Mouse (Mus musculus): Measurements from ENCODE around the gene 0610009B22Rik. TPM values are rescaled to one million over a fixed set of nuclear protein-coding genes. Genes with fewer than 3 reads are reported as not detected.
"Not testable (repeated sequence)": the region's sequence is repeated elsewhere in the genome, so short reads cannot be mapped to it uniquely, and the experiment has no call there.

The 0610009B22Rik gene
- polyA plus RNA-seq, 1 experiment from 2014 or later: 105 TPM

DNA sequence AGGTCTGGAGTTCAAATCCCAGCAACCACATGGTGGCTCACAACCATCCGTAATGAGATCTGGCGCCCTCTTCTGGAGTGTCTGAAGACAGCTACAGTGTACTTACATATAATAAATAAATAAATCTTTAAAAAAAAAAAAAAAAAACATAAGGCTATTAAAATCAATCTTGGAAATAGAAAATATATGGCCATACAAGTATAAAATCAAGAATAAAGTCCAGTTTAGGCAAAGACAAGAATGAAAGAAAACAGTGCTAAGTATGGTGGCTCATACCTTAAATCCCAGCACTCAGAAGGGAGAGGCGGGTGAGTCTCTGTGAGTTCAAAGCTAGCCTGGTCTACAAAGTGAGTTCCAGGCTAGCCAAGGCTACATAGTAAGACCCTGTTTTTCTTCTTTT is 1.9 kb upstream of the 0610009B22Rik start:
- H3K27me3 ChIP-seq (ENCODE audit: control insufficient read depth, insufficient read depth, low read length); ATAC-seq (ENCODE audit: low FRiP score, low TSS enrichment); H3K27ac ChIP-seq (ENCODE audit: low read depth, low read length); H3K36me3 ChIP-seq (ENCODE audit: control insufficient read depth, insufficient read depth, low read length); H3K9me3 ChIP-seq (ENCODE audit: control insufficient read depth, low read length); H3K4me2 ChIP-seq (replicated peaks; ENCODE audit: low read depth, low read length); H3K4me3 ChIP-seq (ENCODE audit: low read length); H3K9ac ChIP-seq (ENCODE audit: low read depth, low read length): not testable (repeated sequence)
- peaks cover 14% of the 10 kb centered on the region; the same call in 1 of the 2 replicates for H3K4me1 ChIP-seq (ENCODE audit: control insufficient read depth, insufficient read depth, low read length)
- 88% methylated on average over 1 of the region's 3 CpGs for WGBS

DNA sequence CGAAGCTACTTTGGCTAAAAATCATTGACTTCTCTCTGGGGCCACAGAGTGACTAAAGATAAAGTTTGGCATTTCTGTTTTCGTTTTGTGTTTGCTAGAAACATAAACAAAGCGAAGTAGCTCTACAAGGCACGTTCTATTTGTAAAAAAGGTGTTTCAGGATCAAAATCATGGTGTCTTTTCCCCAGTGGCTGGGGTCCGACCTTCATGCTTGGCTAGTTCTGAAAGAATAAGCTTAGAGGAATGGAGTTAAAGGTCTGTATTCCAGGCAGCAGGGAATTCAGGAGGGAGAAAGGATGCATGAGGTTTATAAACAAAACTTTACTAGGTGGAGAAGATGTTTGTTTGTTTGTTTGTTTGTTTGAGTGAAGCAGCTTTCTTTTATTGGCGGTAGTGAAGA is 669 bp upstream of the 0610009B22Rik start:
- H3K36me3 ChIP-seq (ENCODE audit: control insufficient read depth, insufficient read depth, low read length): peaks cover 6% of the 10 kb centered on the region; the same call in 1 of the 2 replicates
- peak overlapping the region; percentile 64 for H3K9ac ChIP-seq (ENCODE audit: low read depth, low read length)
- ATAC-seq (ENCODE audit: low FRiP score, low TSS enrichment): no peak
- no peaks in the 10 kb centered on the region for H3K9me3 ChIP-seq (ENCODE audit: control insufficient read depth, low read length)
- H3K4me2 ChIP-seq (replicated peaks; ENCODE audit: low read depth, low read length): peak overlapping the region; percentile 67
- peak overlapping the region; percentile 97 for H3K27ac ChIP-seq (ENCODE audit: low read depth, low read length)
- H3K4me1 ChIP-seq (ENCODE audit: control insufficient read depth, insufficient read depth, low read length): peaks cover 14% of the 10 kb centered on the region; the same call in 1 of the 2 replicates
- H3K4me3 ChIP-seq (ENCODE audit: low read length): peak overlapping the region; percentile 83
- WGBS: 25% methylated on average over 6 of the region's 6 CpGs
- no peaks in the 10 kb centered on the region for H3K27me3 ChIP-seq (ENCODE audit: control insufficient read depth, insufficient read depth, low read length)

DNA sequence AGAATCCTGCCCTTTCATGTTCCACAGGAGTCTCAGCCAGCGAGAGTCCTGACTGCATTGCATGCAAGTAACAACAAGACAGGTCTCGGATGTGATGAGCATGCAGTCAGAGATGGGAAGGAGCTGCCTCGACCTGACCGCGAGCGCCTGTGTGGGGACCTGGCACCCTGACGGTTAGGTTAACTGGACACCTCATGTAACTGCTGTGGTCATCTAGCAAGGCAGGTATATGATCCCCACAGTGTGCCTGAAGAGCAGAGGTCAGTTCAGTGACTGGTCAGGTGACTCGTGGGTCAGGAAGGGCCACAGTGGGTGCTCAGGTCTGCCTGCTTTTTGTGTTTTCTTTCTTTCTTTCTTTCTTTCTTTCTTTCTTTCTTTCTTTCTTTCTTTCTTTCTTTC is 6.7 kb downstream of the 0610009B22Rik start:
- no peak overlapping the region for H3K4me2 ChIP-seq (replicated peaks; ENCODE audit: low read depth, low read length)
- no peaks in the 10 kb centered on the region for H3K9me3 ChIP-seq (ENCODE audit: control insufficient read depth, low read length)
- H3K27ac ChIP-seq (ENCODE audit: low read depth, low read length): no peak overlapping the region
- H3K4me1 ChIP-seq (ENCODE audit: control insufficient read depth, insufficient read depth, low read length): 0 out of 2 replicates have a peak, but pooled peaks cover 3% of the 10 kb centered on the region
- H3K27me3 ChIP-seq (ENCODE audit: control insufficient read depth, insufficient read depth, low read length): no peaks in the 10 kb centered on the region
- H3K4me3 ChIP-seq (ENCODE audit: low read length): no peak overlapping the region
- no peak overlapping the region for H3K9ac ChIP-seq (ENCODE audit: low read depth, low read length)
- ATAC-seq (ENCODE audit: low FRiP score, low TSS enrichment): 0 out of 2 replicates have a peak, but pooled peaks have one; percentile 33
- 44% methylated on average over 8 of the region's 8 CpGs for WGBS
- H3K36me3 ChIP-seq (ENCODE audit: control insufficient read depth, insufficient read depth, low read length): peaks cover 3% of the 10 kb centered on the region; the same call in 1 of the 2 replicates

DNA sequence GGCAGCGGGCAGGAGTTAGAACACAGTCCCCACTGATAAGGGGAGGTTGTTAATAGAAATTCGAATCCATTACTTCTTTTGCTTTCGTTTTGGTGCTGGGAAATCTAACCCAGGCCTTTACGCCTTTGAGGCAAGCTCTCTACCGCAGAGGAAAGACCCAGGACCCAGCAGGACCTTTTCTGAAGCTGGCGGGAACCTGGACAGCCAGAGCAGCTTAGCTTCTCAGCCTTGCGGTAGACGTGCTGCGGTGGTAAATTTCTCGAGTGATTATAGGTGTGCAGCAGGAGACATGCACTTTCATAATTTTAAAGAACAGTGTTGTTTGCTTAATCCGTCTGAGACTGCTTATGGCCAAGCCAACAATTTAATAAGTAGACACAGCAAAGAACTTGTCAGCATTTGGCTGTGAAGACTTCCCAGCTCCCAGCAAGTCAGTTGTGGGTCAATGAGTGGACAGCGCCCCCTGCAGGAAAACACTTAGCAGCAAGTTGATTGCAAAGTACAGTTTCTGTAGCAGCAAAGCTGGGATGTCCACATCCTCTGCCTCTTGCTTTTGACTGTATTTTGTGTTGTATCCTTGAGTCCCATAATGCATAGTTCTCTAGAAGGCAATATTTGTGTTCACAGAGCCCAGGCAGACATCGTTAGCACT is 7.2 kb downstream of the 0610009B22Rik start:
- H3K4me2 ChIP-seq (replicated peaks; ENCODE audit: low read depth, low read length): peak overlapping the region; percentile 10; the same call in 1 of the 2 replicates
- H3K36me3 ChIP-seq (ENCODE audit: control insufficient read depth, insufficient read depth, low read length): peaks cover 3% of the 10 kb centered on the region; the same call in 1 of the 2 replicates
- H3K9me3 ChIP-seq (ENCODE audit: control insufficient read depth, low read length): no peaks in the 10 kb centered on the region
- ATAC-seq (ENCODE audit: low FRiP score, low TSS enrichment): peak; percentile 81
- H3K4me1 ChIP-seq (ENCODE audit: control insufficient read depth, insufficient read depth, low read length): 0 out of 2 replicates have a peak, but pooled peaks cover 3% of the 10 kb centered on the region
- no peak overlapping the region for H3K9ac ChIP-seq (ENCODE audit: low read depth, low read length)
- no peaks in the 10 kb centered on the region for H3K27me3 ChIP-seq (ENCODE audit: control insufficient read depth, insufficient read depth, low read length)
- H3K4me3 ChIP-seq (ENCODE audit: low read length): no peak overlapping the region; the same call in 1 of the 2 replicates
- 37% methylated on average over 13 of the region's 13 CpGs for WGBS
- H3K27ac ChIP-seq (ENCODE audit: low read depth, low read length): no peak overlapping the region

DNA sequence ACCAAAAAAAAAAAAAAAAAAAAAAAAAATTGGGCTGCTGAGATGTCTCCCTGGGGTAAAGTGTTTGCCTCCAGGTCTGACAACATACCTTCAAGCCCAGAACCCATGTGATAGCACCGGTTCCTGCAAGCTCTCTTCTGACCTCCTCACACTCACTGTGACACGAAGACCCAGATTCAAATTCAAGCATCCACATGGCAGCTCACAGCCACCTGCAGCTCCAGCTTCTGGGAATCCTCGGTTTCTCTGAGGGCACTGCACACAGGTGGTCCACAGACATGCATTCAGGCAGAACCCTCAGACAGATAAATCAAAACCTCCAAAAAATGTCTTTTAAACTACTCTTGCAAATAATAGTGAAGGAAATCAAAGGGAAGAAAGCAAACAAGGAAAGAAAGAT is 9.2 kb downstream of the 0610009B22Rik start:
- no peaks in the 10 kb centered on the region for H3K36me3 ChIP-seq (ENCODE audit: control insufficient read depth, insufficient read depth, low read length)
- H3K4me3 ChIP-seq (ENCODE audit: low read length): no peak overlapping the region
- WGBS: 79% methylated on average over 3 of the region's 3 CpGs
- no peak for ATAC-seq (ENCODE audit: low FRiP score, low TSS enrichment)
- H3K9ac ChIP-seq (ENCODE audit: low read depth, low read length): no peak overlapping the region
- no peak overlapping the region for H3K27ac ChIP-seq (ENCODE audit: low read depth, low read length)
- H3K27me3 ChIP-seq (ENCODE audit: control insufficient read depth, insufficient read depth, low read length): no peaks in the 10 kb centered on the region
- H3K4me2 ChIP-seq (replicated peaks; ENCODE audit: low read depth, low read length): no peak overlapping the region
- H3K4me1 ChIP-seq (ENCODE audit: control insufficient read depth, insufficient read depth, low read length): 0 out of 2 replicates have a peak, but pooled peaks cover 3% of the 10 kb centered on the region
- H3K9me3 ChIP-seq (ENCODE audit: control insufficient read depth, low read length): no peaks in the 10 kb centered on the region

DNA sequence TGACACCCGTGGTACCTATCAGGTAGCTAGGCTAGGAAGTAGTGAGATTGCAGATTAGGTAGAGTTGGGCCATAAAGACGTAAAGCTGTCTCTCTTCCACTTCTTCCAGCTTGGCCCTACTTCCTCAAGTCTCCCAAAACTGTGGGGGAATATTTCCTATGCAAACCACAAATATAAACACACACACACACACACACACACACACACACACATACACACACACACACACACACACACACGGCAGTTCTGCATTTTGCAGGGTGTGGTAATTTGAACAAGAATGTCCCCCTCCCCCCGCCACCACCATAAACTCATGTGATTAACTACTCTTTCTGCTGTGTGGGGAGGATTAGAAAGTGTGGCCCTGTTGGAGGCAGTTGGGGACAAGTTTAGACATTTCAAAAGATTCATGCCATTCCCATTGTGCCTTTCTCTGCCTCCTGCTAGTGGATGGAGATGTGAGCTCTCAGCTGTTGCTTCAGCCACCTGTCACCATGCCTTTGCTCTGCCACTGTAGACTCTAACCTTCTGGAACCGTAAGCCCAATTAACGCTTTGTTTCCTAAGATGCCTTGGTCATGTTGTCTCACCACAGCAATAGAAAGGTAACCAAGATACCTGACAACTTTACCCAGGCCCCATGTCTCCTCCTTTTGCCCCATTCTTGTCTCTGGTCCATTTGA is 10.8 kb downstream of the 0610009B22Rik start:
- 57% methylated on average over 6 of the region's 6 CpGs for WGBS
- no peak for ATAC-seq (ENCODE audit: low FRiP score, low TSS enrichment)

DNA sequence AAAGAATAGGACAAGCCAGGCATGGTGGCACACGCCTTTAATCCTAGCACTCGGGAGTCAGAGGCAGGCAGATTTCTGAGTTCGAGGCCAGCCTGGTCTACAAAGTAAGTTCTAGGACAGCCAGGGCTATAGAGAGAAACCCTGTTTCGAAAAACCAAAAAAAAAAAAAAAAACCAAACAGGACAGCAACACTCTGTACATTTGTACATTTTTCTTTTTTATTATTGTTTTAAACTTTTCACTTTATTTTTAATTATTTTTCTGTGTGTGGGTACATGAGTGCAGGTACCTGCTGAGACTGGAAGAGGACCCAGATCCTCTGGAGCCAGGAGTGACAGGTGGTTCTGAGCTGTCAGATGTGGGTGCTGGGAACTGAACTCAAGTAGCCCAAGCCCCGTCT is 13.3 kb downstream of the 0610009B22Rik start:
- H3K27ac ChIP-seq (ENCODE audit: low read depth, low read length): no peak overlapping the region
- H3K36me3 ChIP-seq (ENCODE audit: control insufficient read depth, insufficient read depth, low read length): no peaks in the 10 kb centered on the region
- H3K9me3 ChIP-seq (ENCODE audit: control insufficient read depth, low read length): no peaks in the 10 kb centered on the region
- no peaks in the 10 kb centered on the region for H3K4me1 ChIP-seq (ENCODE audit: control insufficient read depth, insufficient read depth, low read length)
- no peaks in the 10 kb centered on the region for H3K27me3 ChIP-seq (ENCODE audit: control insufficient read depth, insufficient read depth, low read length)
- H3K4me2 ChIP-seq (replicated peaks; ENCODE audit: low read depth, low read length): no peak overlapping the region
- no peak overlapping the region for H3K4me3 ChIP-seq (ENCODE audit: low read length)
- ATAC-seq (ENCODE audit: low FRiP score, low TSS enrichment): no peak
- WGBS: 87% methylated on average over 5 of the region's 5 CpGs
- no peak overlapping the region for H3K9ac ChIP-seq (ENCODE audit: low read depth, low read length)

More for the DNA sequence above, 10.8 kb downstream of the 0610009B22Rik start:
- Histone ChIP-seq H3K27me3 (ENCODE audit: control insufficient read depth, insufficient read depth, low read length) (no peaks in the 10 kb centered on the region), H3K4me2 (replicated peaks; ENCODE audit: low read depth, low read length) (no peak overlapping the region), H3K9me3 (ENCODE audit: control insufficient read depth, low read length) (no peaks in the 10 kb centered on the region), H3K4me1 (ENCODE audit: control insufficient read depth, insufficient read depth, low read length) (0 out of 2 replicates have a peak, but pooled peaks cover 3% of the 10 kb centered on the region), H3K36me3 (ENCODE audit: control insufficient read depth, insufficient read depth, low read length) (no peaks in the 10 kb centered on the region), H3K27ac (ENCODE audit: low read depth, low read length) (no peak overlapping the region), H3K4me3 (ENCODE audit: low read length) (no peak overlapping the region), H3K9ac (ENCODE audit: low read depth, low read length) (no peak overlapping the region)

DNA sequence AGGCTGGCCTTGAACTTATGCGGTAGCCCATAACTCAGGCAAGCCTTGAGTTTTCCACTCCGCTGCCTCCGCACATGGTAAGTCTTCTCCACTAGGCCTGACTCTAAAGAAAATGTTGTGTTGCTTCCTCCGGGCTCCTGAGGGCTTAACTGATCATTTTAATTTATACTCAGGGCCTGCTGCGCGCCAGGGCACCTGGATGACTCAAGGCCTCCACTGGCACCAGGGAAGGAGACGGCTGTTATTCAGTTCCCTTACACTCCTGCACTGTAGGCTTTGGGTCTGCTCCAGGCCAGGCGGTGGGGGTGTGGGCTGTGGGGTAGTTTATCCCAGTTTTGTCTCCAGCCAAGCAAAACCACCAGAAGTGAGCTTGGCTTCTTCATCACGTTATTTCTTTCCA is 15.4 kb downstream of the 0610009B22Rik start:
- Histone ChIP-seq H3K27me3 (ENCODE audit: control insufficient read depth, insufficient read depth, low read length) (no peaks in the 10 kb centered on the region), H3K27ac (ENCODE audit: low read depth, low read length) (no peak overlapping the region), H3K36me3 (ENCODE audit: control insufficient read depth, insufficient read depth, low read length) (no peaks in the 10 kb centered on the region), H3K9ac (ENCODE audit: low read depth, low read length) (no peak overlapping the region), H3K4me1 (ENCODE audit: control insufficient read depth, insufficient read depth, low read length) (no peaks in the 10 kb centered on the region), H3K9me3 (ENCODE audit: control insufficient read depth, low read length) (no peaks in the 10 kb centered on the region), H3K4me2 (replicated peaks; ENCODE audit: low read depth, low read length) (no peak overlapping the region), H3K4me3 (ENCODE audit: low read length) (no peak overlapping the region)
- 71% methylated on average over 9 of the region's 9 CpGs for WGBS
- no peak for ATAC-seq (ENCODE audit: low FRiP score, low TSS enrichment)

DNA sequence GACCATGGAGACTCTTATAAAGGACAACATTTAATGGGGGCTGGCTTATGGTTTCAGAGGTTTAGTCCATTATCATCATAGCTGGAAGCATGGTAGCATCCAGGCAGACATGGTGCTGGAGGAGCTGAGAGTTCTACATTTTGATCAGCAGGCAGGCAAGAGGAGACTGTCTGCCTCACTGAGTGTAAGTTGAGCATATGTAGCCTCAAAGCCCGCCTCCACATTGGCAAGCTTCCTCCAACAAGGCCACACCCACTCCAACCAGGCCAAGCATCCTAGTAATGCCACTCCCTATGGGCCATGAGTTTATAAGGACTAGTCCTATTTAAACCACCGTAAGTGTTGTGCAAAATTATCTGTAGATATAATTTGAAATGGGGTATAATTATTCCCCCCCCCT is 17.3 kb downstream of the 0610009B22Rik start:
- no peaks in the 10 kb centered on the region for H3K36me3 ChIP-seq (ENCODE audit: control insufficient read depth, insufficient read depth, low read length)
- H3K4me3 ChIP-seq (ENCODE audit: low read length): no peak overlapping the region
- WGBS: 81% methylated on average over 2 of the region's 2 CpGs
- no peaks in the 10 kb centered on the region for H3K4me1 ChIP-seq (ENCODE audit: control insufficient read depth, insufficient read depth, low read length)
- no peak overlapping the region for H3K27ac ChIP-seq (ENCODE audit: low read depth, low read length)
- no peaks in the 10 kb centered on the region for H3K27me3 ChIP-seq (ENCODE audit: control insufficient read depth, insufficient read depth, low read length)
- ATAC-seq (ENCODE audit: low FRiP score, low TSS enrichment): no peak
- no peak overlapping the region for H3K4me2 ChIP-seq (replicated peaks; ENCODE audit: low read depth, low read length)
- H3K9me3 ChIP-seq (ENCODE audit: control insufficient read depth, low read length): no peaks in the 10 kb centered on the region
- H3K9ac ChIP-seq (ENCODE audit: low read depth, low read length): no peak overlapping the region

All from kidney, embryonic 14.5 days (tissue).